Mouse (Mus musculus) heart, adult 8-10 months (tissue): Measurements from ENCODE around the gene Mettl4. TPM values are rescaled to one million over a fixed set of nuclear protein-coding genes. Genes with fewer than 3 reads are reported as not detected.

Experiments used
- DNase-seq: peaks from one replicate; pipeline ENCODE4 v3.0.0; 2022; ENCODE audit warnings: low spot score
- total RNA-seq, 4 experiments: library from RNA; stranded (reverse); gene quantifications; 2 replicates each; pipeline ENCODE4 v1.2.4; 2022

The Mettl4 gene
- 1 to 10 TPM; 6.6 to 8.2 (median 7.4) TPM for total RNA-seq

DNA sequence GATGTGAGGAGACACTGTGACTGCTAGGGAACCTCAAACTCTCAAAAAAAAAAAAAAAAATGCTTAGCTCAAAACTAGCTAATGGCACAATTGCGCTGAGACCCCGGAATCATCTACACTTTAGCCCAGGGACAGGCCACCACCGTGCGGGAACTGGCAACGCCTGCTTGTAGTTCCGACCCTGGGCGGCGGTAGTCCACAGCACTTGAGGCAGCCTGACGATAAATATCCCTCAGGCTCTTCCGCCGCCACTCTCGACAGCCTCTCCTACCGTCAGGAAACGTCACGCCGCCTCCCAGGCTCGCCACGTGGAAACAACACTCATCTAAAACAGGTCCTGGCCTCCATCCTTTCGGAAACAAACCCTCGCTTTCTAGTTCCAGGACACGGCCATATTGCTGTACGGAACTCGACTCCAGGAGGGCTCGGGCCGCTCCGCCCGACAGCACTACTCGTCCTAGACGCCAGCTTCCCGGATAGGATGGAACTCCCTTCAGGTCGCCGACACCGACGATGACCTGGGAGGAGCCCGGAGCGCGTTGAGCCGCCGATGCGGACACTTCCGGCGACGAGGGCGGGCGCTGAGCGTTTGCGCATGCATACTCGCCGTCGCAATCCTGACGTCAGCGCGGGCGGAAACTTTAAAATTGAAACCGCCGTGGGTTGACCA is at the start of gene Mettl4:
Gene Mettl4, minus strand, starts transcription at position 554 of the 670 bp plus-strand sequence.
- DNase-seq: peak; percentile 93

DNA sequence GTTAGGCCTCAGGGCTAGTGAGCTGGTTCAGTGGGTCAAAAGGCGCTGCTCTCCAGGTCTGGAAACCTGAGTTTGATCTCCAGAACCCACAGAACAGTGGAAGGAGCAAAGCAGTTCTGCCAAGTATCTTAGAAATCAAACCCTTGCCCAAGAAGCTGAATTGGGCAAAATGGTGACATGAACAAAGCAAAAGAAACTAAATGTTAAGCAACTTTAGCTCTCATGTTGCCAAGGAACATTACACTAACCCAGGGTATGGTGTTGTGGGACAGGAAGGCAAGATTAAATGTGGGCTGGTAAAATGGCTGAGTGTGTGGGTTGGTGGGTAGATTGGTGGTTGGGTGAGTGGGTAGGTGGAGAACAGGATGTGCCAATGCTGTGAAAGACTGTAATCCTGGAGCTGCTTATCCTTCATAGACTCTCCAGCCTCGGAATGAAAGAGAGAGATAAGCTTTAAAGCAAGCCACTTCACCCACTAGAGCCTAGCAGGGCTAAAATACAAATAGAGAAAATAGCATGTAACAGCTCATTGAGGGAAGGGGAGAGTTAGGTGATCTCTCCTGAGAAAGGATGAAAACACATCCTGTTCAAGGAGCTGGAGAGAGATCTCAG is 29.2 kb upstream of the Mettl4 start:
- DNase-seq: no peak

DNA sequence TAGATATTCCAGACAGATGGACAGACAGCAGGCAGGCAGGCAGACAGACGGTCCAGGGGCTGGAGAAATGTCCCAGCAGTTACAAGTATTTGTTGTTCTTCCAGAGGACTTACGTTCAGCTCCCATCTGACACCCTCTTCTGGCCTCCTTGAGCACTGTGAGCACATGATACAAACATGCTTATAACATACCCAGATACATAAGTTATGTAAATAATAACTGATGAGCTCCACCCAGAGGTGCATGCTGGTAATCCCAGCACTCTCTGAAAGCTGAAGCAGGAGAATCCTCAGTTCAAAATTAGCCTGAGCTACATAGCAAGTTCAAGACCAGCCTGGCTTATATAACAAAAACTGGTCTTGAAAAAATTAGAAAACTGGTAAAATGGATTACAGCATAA is 18.7 kb upstream of the Mettl4 start:
- no peak for DNase-seq

DNA sequence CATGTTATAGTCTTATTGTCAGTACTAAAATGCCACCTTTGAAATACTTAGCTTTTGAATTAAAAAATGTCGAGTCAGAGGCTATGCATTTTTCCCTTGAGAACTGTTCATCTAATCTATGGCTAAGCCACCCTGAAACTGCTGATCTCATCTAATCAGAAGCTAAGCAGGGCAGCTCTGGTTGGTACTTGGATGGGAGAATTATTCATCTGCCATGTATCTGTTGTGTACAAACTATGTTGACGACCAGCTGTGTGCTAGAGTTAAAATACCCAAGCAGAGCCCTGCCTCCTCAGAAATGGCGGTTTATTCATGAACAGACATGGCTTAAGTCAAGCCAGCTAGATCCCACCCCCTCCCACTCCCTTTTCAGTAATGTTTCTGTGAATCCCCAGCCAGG is 14.9 kb upstream of the Mettl4 start:
- no peak for DNase-seq

DNA sequence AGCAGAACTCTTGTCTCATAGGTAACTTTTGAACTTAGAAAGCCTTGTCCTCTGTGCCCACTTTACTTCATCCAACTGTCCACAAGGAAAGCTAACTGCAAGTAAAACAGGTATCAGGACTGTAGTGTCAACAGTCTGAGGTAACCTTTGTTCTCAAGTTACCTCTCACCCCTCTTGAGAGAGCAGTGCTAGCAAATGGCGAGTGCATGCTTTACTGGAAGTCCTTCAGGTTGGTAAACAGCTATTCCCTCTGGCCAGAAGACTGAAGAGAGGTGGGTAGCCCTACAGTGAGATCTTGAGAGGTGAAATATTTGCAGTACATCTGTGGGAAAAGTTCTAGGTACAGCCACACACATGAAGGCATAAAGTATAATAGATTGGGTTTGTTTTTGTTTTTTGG is 14.2 kb upstream of the Mettl4 start:
- DNase-seq: no peak

DNA sequence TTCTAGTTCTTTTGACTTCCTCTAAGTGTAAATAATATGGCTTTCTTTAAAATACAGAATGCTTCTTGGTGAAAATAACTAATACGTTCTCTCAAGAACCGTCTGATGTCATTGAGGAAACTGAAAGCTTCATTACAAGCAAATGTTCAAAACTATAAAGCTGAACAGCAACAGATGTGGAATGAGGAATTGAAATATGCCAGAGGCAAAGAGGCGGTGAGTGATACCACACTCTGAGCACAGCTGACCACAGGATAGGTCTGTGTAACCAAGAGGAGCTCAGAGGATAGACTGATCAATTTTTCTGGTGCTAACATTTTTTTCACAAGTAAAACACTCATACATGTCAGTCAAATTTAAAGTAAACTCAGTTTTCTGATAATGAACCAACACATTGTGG is 12.6 kb upstream of the Mettl4 start:
- DNase-seq: no peak

DNA sequence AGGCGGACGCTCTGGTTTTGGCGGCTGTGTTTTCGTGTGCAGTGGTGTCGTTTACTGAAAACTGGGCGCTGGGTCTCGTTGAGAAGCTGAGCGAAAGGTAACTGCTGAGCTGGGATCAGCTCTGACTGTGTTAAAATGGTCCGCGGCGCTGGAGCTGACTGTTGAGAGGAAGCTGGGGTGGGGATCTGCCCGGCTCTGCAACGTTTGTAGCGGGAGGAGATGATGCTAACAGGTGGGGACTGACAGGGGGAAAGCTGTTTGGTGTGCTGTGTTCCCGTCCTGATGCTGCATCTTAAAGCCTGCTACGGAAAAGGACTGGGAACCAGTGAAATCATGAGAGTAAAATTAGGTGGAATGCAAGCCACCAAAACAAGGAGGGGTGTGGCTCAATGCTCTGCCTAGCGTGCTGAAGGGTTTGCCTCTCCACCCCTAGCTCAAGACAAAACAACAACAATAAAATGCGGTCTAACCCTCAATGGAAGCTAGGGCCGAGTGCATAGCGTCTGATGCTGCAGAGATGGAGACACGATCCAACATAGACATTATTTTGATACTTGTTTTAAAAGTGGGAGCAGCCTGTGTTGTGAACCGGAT is 414 bp upstream of the Mettl4 start:
- DNase-seq: no peak

DNA sequence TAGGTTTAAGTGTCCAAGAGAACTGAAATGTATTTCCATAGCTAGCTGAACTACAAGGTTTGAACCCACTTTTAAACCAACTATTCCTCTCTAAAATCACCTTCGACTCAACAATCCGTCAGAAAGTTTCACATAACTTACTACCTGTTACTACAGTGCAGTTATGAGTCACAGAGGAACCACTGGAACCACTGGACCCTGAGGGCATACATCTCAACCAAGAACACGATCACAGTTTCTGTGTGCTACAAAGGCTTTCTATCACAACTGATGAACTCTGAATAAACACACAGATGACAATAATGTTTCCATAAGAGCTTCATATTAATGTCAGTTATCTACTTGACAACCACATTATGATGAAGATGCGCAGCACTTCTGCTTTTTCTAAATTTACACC is 11.6 kb downstream of the Mettl4 start:
- DNase-seq: no peak

DNA sequence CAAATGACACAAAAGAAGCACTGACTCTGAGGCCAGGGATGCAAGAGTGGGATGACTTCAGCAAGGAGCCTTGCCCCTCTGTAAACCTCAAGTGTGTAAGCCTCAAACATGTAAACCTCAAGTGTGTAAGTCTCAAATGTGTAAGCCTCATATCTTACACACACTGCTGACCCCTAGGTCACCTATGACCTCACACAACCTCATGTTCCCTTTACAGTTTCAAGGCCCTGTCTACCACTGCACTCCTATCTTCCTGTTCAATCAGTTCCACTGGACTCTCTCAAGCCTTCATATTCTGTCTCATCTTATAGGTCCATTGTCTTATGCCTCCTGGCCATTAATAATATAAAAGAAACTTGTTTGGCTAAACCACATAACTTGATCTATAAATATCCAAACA is 13.9 kb downstream of the Mettl4 start:
- DNase-seq: no peak

DNA sequence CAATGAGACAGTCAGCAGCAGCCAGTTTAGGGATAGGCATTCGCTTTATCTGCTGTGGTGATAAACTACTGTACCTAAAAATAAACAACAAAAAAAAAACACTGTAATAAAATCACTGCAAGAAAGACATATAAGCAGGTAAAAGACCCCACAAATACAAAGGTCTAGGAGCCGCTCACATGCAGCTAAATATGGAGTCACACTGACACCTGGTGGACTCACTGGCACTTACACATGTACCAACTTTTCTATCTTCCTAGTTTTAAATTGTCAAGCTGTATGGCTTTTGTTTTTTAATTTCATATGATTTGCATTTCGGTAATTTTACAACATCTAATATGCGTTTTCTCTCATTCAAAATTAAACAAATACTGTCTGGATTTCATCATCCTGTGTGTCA is 14.4 kb downstream of the Mettl4 start:
- no peak for DNase-seq

DNA sequence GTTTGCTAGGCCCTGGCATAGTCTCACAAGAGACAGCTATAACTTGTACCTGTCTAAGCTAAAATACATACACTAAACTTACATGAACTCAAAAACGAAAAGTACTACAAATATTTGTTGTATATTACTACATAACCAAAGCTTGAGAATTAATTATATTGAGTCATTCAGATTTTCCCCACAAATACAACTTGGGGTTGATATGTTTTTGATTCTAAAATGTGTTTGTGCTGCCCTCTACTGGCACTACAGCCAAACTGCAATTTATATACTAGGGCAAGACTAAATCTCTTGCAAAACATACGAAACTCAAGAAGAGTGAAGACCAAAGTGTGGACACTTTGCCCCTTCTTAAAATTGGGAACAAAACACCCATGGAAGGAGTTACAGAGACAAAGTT is 19.4 kb downstream of the Mettl4 start:
- peak; percentile 5 for DNase-seq

DNA sequence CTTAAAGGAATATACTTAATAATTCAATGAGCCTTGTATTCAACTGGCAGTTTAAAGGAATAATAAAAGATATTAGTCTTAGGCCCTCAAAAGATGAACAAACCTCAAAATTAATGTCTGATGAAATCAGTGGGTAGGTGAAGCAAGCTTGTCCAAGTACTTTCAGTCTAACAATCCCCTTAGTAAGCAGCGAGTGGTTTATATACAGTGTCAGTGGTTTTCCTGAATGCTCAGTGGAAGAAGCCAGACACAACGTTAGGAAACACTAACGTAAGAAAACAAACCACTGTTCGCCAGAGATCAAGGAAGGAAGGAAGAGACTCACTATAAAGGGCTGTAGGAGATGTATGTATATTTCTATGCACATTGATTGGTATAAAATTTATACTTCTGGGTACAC is 23.1 kb downstream of the Mettl4 start:
- no peak for DNase-seq

DNA sequence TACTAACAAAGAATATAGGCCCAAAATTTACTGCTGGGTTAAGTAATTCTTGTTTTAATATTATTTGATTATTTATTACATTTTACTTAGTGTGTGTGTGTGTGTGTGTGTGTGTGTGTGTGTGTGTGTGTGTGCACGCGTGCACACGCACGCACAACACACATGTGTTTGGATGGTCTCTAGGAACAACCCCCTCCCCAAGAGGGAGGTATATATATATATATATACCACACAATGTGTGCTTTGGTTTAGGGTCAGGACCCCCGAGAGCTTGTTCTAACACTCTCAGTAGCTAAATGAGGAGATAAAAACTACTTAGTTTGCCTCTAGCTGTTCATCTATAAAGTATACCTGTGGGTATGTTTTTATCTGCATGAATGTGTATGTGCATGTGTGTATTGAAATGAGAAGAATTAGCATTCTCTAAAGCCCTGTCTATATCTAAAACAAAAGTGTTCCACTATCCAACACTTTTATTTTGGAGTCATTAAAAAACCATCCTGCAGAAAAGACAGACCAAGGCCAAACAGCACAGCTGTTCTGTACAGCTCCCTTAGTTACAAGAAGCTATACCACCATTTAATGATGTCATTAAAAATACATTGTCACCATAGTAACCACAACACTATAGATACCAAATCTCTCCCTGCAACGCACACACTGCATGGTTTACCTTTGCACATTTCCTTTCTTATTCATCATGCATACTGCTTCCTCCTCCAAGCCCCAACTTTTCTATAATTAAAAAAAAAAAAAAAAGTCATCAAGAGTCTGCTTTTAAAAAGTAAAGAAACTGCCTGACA is 76.1 kb downstream of the Mettl4 start:
- no peak for DNase-seq
